Mouse (Mus musculus) bone marrow macrophage, adult 2 months (primary cell): ENCODE data around the gene Fam187a.

ENCODE experiments used
- CTCF ChIP-seq: IDR thresholded peaks from 2 replicates; pipeline ENCODE4 v1.5.1; 2012; ENCODE audit warnings: low read depth, mild to moderate bottlenecking, low read length, moderate library complexity
- POLR2A ChIP-seq: IDR thresholded peaks from 2 replicates; pipeline ENCODE4 v1.6.1; 2012; ENCODE audit warnings: mild to moderate bottlenecking, low read depth, low read length, borderline replicate concordance

DNA sequence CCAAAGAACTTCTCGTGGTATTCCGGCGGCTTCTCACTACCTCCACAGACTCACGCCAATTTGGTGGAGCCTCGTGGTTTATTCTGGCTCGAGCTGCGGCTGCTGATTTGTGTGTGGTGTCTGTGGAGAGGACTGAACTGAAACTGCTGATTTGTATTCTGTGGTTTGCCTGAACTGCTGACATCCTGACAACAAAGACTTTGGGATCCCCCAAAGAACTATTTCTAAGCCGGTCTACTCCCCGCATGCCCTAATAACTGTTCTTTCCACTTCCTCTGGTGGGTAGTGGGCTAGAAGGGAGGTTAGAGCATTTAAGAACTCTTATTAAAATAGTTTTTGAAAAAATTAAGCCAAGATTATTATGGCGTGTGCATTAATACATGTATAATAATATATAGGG, 45.7 kb downstream of the Fam187a start:
- TF ChIP-seq CTCF (no peak), POLR2A (no peak)
